Mouse (Mus musculus) cortical plate, adult 2 months (tissue): ENCODE results near the gene Acvrl1.

Experiments
- CTCF ChIP-seq: fragments of 200-500 bp; IDR thresholded peaks from 2 replicates; pipeline ENCODE4 v1.5.1; 2011; ENCODE audit warnings: mild to moderate bottlenecking, control low read depth, low read length; ENCODE audit not compliant: insufficient read depth; ENCODE audit errors: extremely low read depth
- POLR2A ChIP-seq: fragments of 200-500 bp; IDR thresholded peaks from 2 replicates; pipeline ENCODE4 v1.6.1; 2011; ENCODE audit warnings: mild to moderate bottlenecking, low read length, control low read depth; ENCODE audit not compliant: insufficient read depth; ENCODE audit errors: extremely low read depth

DNA sequence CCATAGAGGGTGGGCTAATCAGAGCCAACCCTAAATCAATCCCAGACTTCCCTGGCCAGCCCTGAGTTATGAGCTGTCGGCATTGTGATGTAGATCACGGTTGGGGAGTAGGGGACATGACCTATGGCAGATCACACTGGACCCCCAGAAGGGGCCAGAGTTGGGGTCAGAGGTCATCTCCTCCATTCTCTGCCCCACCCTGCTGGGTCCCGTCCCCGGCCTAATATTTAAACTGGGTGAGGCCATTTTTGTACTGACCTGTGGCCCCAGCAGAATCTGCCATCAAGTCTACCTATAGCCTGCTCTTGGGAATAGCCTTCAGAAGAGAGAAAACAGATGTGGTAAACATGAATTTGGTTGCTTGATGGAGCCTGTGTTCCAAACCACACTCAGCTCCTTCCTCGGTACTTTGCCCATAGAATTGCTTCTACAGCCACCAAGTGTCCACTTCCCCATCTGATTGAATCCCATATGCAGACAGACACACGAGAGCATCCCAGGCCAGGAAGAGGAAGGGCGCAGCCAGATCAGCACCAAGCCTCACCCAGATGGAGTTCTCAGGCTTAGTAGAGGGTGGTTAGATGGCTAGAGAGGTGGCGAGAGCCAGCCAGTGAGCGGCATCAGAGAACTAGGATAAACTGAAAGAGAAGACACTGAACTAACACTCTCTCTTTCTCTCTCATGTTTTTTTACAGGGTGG lies 24.6 kb upstream of the Acvrl1 start:
- TF ChIP-seq CTCF (no peak), POLR2A (no peak)
